Mouse (Mus musculus) embryonic fibroblast, embryonic 13.5 days (primary cell): ENCODE measurements around the gene Ar.

ENCODE experiments used
- CTCF ChIP-seq: IDR thresholded peaks from 2 replicates; pipeline ENCODE4 v1.5.1; 2011; ENCODE audit warnings: mild to moderate bottlenecking, control low read depth, low read length, moderate library complexity, borderline replicate concordance; ENCODE audit not compliant: insufficient read depth
- POLR2A ChIP-seq: IDR thresholded peaks from 2 replicates; pipeline ENCODE4 v1.6.1; 2011; ENCODE audit warnings: low read depth, mild to moderate bottlenecking, control low read depth, low read length, moderate library complexity

DNA sequence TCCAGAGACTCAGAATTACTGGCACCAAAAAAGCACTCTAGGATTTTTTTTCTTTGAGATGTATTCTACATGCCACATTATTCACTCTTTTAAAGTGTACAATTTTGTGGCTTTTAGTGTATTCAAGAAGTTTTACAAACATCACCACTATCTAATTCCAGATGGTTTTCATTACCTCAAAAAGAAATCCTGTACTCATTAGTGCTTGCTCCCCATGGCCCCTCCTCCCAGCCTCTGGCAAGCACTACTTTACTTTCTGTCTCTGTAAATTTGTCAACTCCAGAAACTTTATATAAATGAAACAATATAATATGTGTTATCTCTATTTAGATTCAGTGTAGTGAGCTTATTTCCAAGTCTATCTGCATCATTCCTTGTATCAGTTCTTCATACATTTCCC lies 122.8 kb downstream of the Ar start:
- TF ChIP-seq CTCF, result no peak
- TF ChIP-seq POLR2A, result no peak
